Mouse (Mus musculus) midbrain, embryonic 14.5 days (tissue): ENCODE measurements around the gene Plekha6. TPM values are rescaled to one million over a fixed set of nuclear protein-coding genes. Genes with fewer than 3 reads are reported as not detected.
A peak's percentile ranks its signal among the peaks of the same experiment; 100 is the strongest.

Experiments
- ATAC-seq: fragments of 200-750 bp; cut with Nextera tagmentation; 2 replicates; pipeline ENCODE4 v1.8.0; 2017; ENCODE audit warnings: moderate number of reproducible peaks, moderate library complexity; ENCODE audit not compliant: low FRiP score, low TSS enrichment
- DNase-seq: peaks from one replicate; pipeline ENCODE4 v3.0.0-alpha.2; 2015
- H3K27ac ChIP-seq: fragments of 300-500 bp; sonication (generic); replicated peaks from 2 replicates; pipeline ENCODE4 v1.5.1; 2014; ENCODE audit warnings: mild to moderate bottlenecking, low read depth, low read length, moderate library complexity
- H3K27me3 ChIP-seq: fragments of 300-500 bp; sonication (generic); 2 replicates; pipeline ENCODE4 v1.6.1; 2014; ENCODE audit warnings: low read length, control low read depth, mixed read lengths; ENCODE audit not compliant: control insufficient read depth, insufficient read depth
- H3K36me3 ChIP-seq: fragments of 300-500 bp; sonication (generic); 2 replicates; pipeline ENCODE4 v1.6.1; 2014; ENCODE audit warnings: low read length, control low read depth; ENCODE audit not compliant: control insufficient read depth, insufficient read depth
- H3K4me1 ChIP-seq: fragments of 300-500 bp; sonication (generic); 2 replicates; pipeline ENCODE4 v1.6.1; 2014; ENCODE audit warnings: mild to moderate bottlenecking, antibody characterized with exemption, low read length, control low read depth; ENCODE audit not compliant: control insufficient read depth, insufficient read depth
- H3K4me2 ChIP-seq: fragments of 300-500 bp; sonication (generic); 2 replicates; pipeline ENCODE4 v1.6.1; 2014; ENCODE audit warnings: mild to moderate bottlenecking, low read length, moderate library complexity
- H3K4me3 ChIP-seq: fragments of 300-500 bp; sonication (generic); replicated peaks from 2 replicates; pipeline ENCODE4 v1.5.1; 2014; ENCODE audit warnings: low read depth, low read length
- H3K9ac ChIP-seq: fragments of 300-500 bp; sonication (generic); replicated peaks from 2 replicates; pipeline ENCODE4 v1.6.1; 2014; ENCODE audit warnings: mild to moderate bottlenecking, low read length, moderate library complexity
- H3K9me3 ChIP-seq: fragments of 300-500 bp; sonication (generic); 2 replicates; pipeline ENCODE4 v1.6.1; 2016; ENCODE audit warnings: low read length, control low read depth, mixed read lengths; ENCODE audit not compliant: control insufficient read depth
- WGBS: fragments of 180-500 bp; shearing (Covaris S2); extraction: QIAGEN DNeasy Blood & Tissue Kit; methylation state at CpG from one replicate; pipeline ENCODE4 v1.1.7; 2014; 5-methylcytosine and 5-hydroxymethylcytosine counted together
- polyA plus RNA-seq: library from polyadenylated mRNA; unstranded; fragments of >200 nt; fragmentation: Nextera tagmentation; extraction: Ambion mirVana; gene quantifications from 2 replicates; pipeline ENCODE4 v1.2.1, GENCODE M21; 2014

Plekha6 gene
- polyA plus RNA-seq, 1 experiment from 2014 or later: 25.4 TPM

- Histone ChIP-seq H3K36me3 (no peaks in the 10 kb centered on the region), H3K4me1 (peaks cover 25% of the 10 kb centered on the region), H3K27me3 (no peaks in the 10 kb centered on the region), H3K9me3 (no peaks in the 10 kb centered on the region), H3K4me3 (no peak overlapping the region), H3K4me2 (no peak overlapping the region), H3K27ac (0 out of 2 replicates have a peak overlapping the region, but pooled peaks have one; percentile 6), H3K9ac (no peak overlapping the region)
- no peak for DNase-seq
- 72% methylated on average over 7 of the region's 7 CpGs for WGBS
- ATAC-seq: no peak
Observed at GRCm38 (mm10) chr1:133244668-133245067, 80.7 kb downstream of the Plekha6 start.

- ATAC-seq: peak; percentile 62
- H3K27me3 ChIP-seq: no peaks in the 10 kb centered on the region
- 0 out of 2 replicates have a peak overlapping the region, but pooled peaks have one; percentile 8 for H3K4me3 ChIP-seq
- peak overlapping the region; percentile 76 for H3K27ac ChIP-seq
- peak overlapping the region; percentile 40 for H3K4me2 ChIP-seq
- peaks cover 25% of the 10 kb centered on the region for H3K4me1 ChIP-seq
- H3K9ac ChIP-seq: 0 out of 2 replicates have a peak overlapping the region, but pooled peaks have one; percentile 9
- H3K36me3 ChIP-seq: no peaks in the 10 kb centered on the region
- no peaks in the 10 kb centered on the region for H3K9me3 ChIP-seq
- peak; percentile 74 for DNase-seq
- WGBS: 13% methylated on average over 12 of the region's 12 CpGs
Observed at GRCm38 (mm10) chr1:133245690-133246619, 81.9 kb downstream of the Plekha6 start.

GRCm38 (mm10) chr1:133247189-133247588 is 83.2 kb downstream of the Plekha6 start:
- no peak overlapping the region for H3K9ac ChIP-seq
- no peak for ATAC-seq

GRCm38 (mm10) chr1:133250761-133251160 is 86.8 kb downstream of the Plekha6 start:
- no peak overlapping the region for H3K4me2 ChIP-seq
- 92% methylated on average over 6 of the region's 6 CpGs for WGBS
- H3K4me1 ChIP-seq: peaks cover 37% of the 10 kb centered on the region
- H3K27ac ChIP-seq: no peak overlapping the region
- DNase-seq: no peak
- no peak overlapping the region for H3K4me3 ChIP-seq
- no peaks in the 10 kb centered on the region for H3K36me3 ChIP-seq
- no peaks in the 10 kb centered on the region for H3K9me3 ChIP-seq
- ATAC-seq: no peak
- no peaks in the 10 kb centered on the region for H3K27me3 ChIP-seq
- H3K9ac ChIP-seq: no peak overlapping the region

More at GRCm38 (mm10) chr1:133247189-133247588, 83.2 kb downstream of the Plekha6 start:
- Histone ChIP-seq H3K27ac (no peak overlapping the region), H3K4me2 (peak overlapping the region; percentile 6; the same call in 1 of the 2 replicates), H3K27me3 (no peaks in the 10 kb centered on the region), H3K4me1 (peaks cover 33% of the 10 kb centered on the region), H3K9me3 (no peaks in the 10 kb centered on the region), H3K4me3 (no peak overlapping the region), H3K36me3 (no peaks in the 10 kb centered on the region)
- no peak for DNase-seq
- 76% methylated on average over 5 of the region's 5 CpGs for WGBS

GRCm38 (mm10) chr1:133251625-133252034 is 87.6 kb downstream of the Plekha6 start:
- Histone ChIP-seq H3K27ac (no peak overlapping the region), H3K9me3 (no peaks in the 10 kb centered on the region), H3K4me2 (no peak overlapping the region), H3K4me3 (no peak overlapping the region), H3K27me3 (no peaks in the 10 kb centered on the region), H3K36me3 (no peaks in the 10 kb centered on the region), H3K4me1 (peaks cover 35% of the 10 kb centered on the region), H3K9ac (no peak overlapping the region)
- 51% methylated on average over 5 of the region's 5 CpGs for WGBS
- no peak for DNase-seq
- no peak for ATAC-seq

- H3K4me1 ChIP-seq: peaks cover 34% of the 10 kb centered on the region
- WGBS: 93% methylated on average over 3 of the region's 3 CpGs
Observed at GRCm38 (mm10) chr1:133252251-133252650, 88.2 kb downstream of the Plekha6 start.

GRCm38 (mm10) chr1:133252801-133253531 is 89.0 kb downstream of the Plekha6 start:
- H3K27me3 ChIP-seq: no peaks in the 10 kb centered on the region
- no peak overlapping the region for H3K4me2 ChIP-seq
- DNase-seq (no peak), ATAC-seq (no peak)
- no peaks in the 10 kb centered on the region for H3K36me3 ChIP-seq
- no peak overlapping the region for H3K4me3 ChIP-seq
- H3K27ac ChIP-seq: peak overlapping the region; percentile 32
- no peak overlapping the region for H3K9ac ChIP-seq
- 56% methylated on average over 10 of the region's 10 CpGs for WGBS
- H3K4me1 ChIP-seq: peaks cover 41% of the 10 kb centered on the region
- no peaks in the 10 kb centered on the region for H3K9me3 ChIP-seq

More at GRCm38 (mm10) chr1:133252251-133252650, 88.2 kb downstream of the Plekha6 start:
- no peak overlapping the region for H3K9ac ChIP-seq
- H3K4me3 ChIP-seq: no peak overlapping the region
- no peaks in the 10 kb centered on the region for H3K9me3 ChIP-seq
- no peaks in the 10 kb centered on the region for H3K36me3 ChIP-seq
- no peaks in the 10 kb centered on the region for H3K27me3 ChIP-seq
- DNase-seq (no peak), ATAC-seq (no peak)
- no peak overlapping the region for H3K27ac ChIP-seq
- H3K4me2 ChIP-seq: no peak overlapping the region

- ATAC-seq (no peak), DNase-seq (no peak)
- Histone ChIP-seq H3K9me3 (no peaks in the 10 kb centered on the region), H3K9ac (no peak overlapping the region), H3K4me1 (peaks cover 42% of the 10 kb centered on the region), H3K27ac (peak overlapping the region; percentile 32), H3K4me3 (no peak overlapping the region), H3K4me2 (no peak overlapping the region), H3K36me3 (no peaks in the 10 kb centered on the region), H3K27me3 (no peaks in the 10 kb centered on the region)
- WGBS: 60% methylated on average over 1 of the region's 1 CpGs
Observed at GRCm38 (mm10) chr1:133253532-133253866, 89.5 kb downstream of the Plekha6 start.
